Mouse (Mus musculus): ENCODE data around the gene Alg9.
A peak's percentile ranks its signal among the peaks of the same experiment; 100 is the strongest.

Alg9 gene

DNA sequence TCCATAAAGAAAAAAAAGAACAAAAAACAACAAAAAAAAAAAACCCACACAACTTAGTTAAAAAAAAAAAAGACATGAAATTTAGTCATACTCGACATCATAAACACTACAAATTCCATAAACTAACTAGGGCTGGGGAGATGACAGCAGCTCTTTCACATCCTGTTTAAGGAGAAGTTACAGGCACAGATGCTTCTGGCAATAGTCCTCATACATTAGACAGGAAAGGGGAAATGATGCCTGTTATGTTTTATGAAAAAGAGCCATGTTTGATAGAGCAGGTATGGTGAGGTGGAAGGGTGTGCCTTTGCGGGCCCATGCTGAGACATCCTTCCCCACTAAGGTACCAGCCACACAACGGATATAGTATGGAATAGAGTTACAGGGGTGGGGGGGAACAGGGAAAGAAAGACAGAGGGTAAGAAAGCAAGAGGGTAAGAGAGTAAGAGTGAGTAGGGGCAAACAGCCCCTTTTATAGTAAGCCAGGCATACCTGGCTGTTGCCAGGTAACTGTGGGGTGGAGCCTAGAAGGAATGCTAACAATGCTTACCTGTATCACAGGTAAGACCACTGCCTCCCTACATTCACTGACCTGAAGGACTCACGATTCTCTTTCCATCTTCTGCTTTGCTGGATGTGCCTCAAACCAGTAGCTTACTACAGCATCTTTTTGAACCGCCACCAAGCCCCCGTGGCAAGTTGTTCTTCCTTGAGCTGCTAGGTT is 13.1 kb upstream of the Alg9 start:
- no peak for DNase-seq

DNA sequence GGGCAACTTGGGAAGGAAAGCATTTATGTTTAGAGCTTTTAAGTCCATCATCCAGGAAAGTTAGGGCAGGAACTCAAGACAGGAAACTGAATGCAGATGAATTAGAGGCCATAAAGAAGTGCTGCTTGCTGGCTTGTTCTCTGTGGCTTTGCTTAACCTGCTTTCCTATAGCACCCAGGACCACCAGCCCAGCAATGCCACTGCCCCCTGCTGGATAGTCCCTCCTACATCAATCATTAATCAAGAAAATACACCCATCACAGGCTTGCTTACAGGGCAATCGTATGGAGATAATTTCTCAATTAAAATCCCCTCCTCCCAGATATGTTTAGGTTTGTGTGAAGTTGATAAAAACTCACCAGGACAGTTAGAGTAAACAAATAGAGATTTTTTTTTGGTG is 11.5 kb upstream of the Alg9 start:
- no peak for DNase-seq

DNA sequence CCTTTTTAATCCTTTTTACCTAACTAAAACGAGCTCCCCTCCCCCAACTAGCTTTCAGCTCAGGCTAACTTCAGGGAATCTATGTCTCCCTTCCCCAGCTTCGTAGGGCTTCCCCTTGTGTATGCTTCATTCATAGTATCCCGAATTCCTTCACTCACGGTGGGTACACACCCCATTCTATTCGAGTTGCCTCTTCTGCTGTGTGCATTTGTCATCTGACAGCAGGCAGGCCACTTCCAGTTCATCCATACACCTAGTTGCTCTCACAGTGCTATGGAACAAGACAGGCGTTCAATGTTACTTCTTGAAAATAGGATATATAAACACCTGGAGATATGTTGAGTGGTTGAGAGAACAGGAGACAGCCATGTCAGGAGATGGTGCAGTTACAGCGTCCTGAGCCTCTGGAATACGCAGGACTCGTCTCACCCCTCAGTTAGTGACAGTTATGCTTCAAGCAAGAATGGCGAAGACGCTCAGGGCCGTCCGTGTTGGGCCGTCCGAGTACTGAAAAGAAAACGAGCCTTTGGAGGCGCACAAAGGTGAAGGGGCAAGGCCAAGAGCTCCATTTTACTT is 7.2 kb upstream of the Alg9 start:
- no peak for DNase-seq

DNA sequence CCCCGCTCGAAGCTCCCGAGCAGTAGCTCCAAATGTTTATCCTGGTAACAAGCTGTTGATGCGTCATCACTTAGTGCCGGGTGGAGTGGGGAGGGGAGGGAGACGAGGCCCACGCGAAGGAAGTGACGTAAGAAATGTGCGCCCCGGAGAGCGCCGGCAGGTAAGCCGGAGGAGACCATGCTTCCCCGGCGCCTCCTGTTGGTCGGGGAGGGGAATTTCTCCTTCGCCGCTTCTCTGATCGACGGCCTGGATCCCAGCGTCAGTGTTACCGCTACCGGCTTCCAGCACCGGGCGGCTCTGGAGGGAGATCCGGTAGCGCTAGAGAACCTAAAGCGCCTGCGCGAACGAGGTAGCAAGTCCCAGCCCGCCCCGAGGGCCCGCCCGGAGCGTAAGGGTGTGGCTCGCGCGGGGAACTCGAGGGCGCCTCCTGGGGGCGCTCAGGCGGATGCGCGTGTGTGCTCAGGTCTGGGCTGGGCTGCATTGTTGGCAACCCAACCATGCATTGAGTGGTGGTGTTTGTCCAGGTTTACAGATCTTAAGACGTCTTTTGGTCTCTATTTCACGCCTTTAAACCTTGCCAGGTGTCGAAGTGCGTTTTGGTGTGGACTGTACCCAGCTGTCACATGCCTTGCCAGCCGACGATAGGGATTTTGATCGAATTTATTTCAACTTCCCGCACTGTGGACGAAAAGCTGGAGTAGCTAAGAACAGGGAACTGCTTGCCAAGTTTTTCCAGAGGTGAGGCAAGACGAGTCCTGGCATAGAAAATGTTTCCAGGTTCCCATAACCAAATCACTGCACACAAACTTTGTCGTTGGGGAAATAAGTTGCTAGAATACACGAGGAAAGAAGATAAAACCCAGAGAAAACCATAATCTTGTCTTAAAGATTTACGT is 6.5 kb upstream of the Alg9 start, which contains the start of gene Fdxacb1:
Fdxacb1 (plus strand) TSS at position 130 of the 896 bp plus-strand sequence.
- peak; percentile 98 to 99 for DNase-seq

DNA sequence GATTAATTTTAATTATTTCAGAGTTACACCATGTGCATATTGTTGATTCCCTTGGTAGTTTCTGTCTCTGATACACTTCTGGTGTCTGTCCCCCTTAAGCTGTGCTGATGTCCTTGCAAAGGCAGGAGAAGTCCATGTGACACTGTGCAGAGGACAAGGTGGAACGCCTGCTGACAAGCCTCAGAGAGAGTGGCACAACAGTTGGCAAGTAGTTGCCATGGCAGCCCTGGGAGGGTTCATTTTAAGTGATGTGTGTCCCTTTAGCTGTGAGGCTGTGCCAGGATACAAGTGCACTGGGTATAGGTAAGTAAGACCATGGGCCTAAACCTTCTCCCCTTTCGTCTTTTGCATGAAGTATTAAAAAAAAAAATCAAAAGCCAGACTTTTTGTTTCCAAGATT is 4.8 kb upstream of the Alg9 start:
- no peak for DNase-seq

DNA sequence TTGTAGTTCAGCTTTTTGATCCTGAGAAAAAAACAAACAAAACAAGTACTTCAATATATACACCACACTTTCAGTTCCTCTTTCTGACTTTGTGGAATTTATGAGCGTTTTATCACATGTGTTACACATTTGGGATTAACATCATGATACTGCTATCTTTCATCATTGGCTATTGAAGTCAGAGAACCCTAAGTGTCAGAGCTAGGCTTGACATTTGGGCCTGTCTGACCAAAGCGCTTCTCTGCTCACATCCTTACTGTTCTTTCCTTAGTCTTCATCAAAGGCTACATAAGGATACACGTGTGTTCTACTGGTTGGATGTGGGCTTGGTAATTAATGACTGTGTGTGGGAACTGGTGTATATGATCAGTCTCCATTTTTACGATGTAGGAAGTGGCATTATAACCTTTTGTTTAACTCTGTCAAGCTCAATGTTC is 775 bp upstream of the Alg9 start:
- no peak for DNase-seq

DNA sequence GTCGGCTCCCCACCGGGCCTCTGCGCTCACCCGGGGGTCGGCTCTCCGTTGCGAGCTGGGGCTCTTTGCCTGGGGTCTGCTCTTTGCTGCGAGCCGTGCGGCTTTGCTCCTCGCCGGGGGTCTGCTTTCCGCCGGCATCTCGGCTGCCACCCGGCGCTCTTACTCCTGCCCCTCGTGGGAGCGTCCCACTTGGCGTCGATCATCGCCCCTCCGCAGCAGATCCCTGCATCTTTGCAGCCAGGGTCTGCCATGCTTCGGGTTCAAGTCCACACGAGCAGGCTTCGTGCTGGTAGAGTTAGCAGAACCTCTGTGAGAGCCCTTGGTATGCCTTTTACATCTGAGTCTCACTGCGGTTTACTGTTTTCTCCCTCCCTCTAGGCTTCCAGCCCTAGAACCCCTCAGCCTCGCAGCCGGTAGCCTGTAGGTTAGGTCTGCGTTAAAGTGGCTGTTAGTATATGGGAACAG is 875 bp downstream of the Alg9 start:
- peak in 1 of 2 experiments; percentile 16 for DNase-seq

DNA sequence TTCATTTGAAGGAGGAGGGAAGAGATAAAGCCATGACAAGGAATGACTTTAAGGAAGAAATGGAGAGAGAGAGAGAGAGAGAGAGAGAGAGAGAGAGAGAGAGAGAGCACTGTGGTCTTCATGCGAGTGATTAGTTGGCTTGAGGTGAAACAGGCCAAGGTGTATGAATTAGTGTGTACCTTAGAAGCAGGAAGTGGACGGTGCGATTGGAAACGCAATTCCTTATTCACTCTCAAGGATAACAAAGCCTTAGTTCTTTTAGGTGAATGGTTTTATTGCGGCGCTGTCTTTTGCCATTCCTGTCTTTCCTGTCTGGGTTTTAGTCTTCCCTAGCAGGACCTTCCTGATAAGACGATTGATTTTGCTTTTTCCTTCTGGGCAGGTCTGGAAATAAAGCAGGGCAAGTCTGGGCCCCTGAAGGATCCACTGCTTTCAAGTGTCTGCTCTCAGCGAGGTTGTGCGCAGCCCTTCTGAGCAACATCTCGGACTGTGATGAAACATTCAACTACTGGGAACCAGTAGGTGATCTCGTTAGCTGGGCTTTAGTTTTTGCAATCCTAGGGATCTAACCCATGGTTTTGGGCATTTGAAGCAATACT is 1.4 kb downstream of the Alg9 start:
- DNase-seq: no peak

DNA sequence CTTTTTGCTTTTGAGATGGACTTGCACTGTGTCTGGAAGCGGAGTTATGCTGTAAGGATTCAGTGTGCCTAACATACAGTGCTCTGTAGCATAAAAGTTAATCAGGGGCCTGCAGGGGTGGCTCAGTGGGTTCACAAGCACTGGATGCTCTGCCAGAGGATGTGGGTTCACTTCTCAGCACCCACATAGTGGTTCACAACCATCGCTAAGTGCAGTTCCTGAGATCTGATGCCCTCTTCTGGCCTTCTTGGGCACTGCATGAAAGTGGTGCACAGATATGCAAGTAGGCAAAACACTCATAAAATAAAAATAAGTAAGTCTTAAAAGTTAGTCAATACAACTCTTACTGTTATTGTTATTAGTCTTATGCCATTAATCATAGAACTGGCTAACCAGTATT is 7.3 kb downstream of the Alg9 start:
- peak; percentile 19 to 24 for DNase-seq

DNA sequence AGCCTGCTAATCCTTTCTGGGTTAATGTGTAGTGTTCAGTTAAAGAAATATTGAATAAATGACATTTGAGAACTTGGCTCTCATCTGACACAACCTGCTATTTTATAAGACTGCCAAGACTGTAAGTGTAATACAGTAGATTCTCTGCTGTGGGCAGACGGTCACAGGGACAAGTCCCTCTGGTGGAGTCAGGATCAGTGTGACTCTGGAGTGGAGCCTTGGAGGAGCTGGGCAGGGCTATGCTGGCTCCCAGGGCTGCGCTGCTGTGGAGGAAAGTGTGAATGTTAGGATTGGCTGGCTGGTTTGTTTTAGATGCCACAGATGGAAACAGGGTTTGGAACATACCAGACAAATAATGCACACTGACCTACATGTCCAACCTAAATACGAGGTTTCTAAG is 20.4 kb downstream of the Alg9 start:
- DNase-seq: no peak

DNA sequence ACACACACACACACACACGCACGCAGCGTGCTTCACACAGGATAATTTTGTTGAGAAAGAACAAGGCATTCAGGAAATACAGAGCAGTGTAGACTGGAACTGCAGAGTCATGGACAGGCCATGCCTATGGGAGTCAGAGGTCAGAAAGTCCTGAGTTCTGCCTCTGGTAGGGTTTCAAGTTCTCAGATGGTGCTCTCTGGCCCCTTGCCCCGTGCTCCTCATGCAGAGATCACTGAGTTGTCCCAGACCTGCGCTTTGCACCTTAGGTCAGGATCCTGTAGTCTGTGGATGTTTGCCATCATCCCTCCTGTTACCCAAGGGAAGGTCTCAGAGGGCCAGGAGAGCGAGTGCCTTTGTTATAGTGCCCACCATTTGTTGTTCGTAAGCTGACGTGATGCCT is 22.0 kb downstream of the Alg9 start:
- DNase-seq: no peak

DNA sequence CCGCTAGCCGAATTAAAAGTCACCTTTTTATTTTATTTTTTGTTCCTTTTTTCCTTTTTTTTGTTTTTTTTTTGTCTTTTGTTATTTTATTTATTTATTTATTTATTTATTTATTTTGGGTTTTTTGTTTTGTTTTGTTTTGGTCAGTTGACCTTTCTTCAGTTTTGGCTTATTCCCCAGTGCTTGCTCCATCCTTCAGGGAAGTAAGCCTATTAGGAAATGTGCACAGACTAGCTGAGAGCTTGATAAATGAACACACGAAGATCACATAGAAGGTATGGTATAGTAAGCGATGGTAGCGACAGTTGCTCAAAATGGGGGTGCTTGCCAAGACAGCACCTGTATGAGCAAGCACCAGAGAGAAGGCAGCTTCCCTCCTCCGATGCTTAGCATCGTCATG is 22.8 kb downstream of the Alg9 start:
- DNase-seq: no peak

DNA sequence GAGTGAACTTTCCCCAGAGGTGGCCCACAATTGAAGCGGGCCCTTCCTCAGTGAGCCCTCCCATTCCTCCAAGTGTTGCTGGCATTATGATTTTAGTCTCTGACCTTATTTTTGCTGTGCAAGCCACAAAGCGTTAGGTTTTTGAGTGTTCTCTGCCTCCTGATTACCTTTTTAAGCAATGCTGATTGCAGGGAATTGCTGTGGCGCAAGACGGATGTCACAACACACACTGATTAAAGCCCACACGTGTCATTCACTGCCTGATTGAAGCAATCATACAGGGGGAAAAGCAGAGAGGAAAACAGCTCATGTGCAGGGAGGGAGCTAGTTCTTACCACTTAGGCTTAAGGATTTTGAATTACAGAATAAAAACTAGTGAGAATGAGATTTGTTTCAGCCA is 23.5 kb downstream of the Alg9 start:
- DNase-seq: no peak

DNA sequence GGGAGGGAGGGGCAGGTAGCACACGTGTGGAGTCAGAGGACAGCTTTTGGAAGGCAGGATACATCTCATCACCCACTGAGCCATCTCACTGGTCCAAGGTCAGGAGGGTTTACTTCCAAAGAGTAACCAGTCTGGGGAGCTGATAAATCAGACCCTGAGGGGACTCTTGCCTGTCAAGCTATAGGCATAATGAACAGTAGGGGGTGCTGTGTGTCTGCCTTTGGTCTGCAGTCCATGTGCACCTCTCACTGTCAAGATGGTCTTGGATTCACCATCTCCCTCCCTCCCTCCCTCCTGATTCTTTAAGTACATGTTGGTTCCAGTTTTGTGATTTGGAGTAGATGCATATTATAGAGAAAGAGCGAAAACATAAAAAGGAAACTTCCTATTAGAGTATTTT is 26.2 kb downstream of the Alg9 start:
- peak; percentile 23 to 25 for DNase-seq

DNA sequence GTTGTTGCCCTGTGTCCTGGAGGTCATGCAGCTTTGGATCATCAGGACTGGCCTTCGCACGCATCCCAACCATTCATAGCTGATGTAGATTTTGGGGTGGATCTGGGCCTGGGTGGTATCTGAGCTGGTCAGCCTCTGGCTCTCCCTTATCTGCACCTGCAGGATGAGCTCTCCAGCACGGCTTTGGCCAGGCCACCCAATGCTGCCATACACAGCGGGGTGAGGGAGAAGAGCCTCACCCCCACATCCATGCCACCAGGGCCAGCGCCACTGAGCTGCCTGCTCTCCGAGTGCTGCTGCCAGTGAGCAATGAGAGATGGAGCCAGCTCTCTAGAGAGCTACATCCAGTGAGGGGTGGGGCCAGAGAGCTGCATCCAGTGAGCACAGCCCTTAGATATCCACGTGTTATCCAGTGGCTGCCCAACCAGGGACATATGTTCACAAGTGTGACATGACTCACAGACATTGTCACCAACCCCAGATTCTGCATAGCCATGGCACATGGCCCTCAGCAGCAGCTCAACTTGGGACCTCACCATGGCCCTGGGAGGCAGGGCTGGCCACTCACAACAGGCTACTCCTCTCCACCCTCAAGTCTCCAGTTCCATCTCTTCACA is 28.3 kb downstream of the Alg9 start:
- DNase-seq: no peak

DNA sequence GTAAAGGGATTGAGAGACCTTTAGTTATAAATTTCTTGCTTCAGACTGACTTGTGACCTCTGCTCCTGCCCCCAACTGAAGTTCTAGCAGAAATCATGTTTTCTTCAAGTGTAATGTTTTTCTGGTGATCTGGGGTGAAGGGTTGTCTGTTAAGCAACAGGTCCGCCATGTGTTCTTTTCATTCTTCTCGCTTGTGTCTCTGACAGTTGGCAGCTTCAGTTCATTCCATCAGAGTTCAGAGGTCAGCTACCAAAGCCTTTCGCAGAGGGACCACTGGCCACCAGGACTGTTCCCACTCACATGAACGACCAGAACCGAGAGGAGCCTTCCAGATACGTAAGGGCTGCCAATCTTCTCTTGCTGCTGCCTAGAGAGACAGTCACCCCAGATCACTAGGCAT is 33.7 kb downstream of the Alg9 start:
- DNase-seq: no peak

DNA sequence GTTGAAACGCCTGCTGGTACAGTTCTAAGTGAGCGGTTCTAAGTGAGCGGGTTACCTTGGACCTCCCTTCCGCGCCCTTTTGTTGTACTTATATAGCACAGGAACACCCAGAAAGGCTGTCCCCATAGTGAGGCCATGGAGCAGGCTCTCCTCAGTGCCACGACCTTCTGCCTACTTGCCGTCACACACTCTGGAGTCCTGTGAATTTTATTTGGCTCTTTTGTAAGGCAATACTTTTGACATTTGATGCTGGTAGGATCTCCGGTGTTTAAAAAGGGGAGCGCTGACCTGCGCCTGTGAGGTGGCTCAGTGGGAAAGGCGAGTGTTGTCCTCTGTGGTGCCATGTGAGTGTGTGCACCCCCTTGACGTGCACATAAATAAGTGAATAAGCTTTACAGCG is 34.3 kb downstream of the Alg9 start:
- DNase-seq: no peak

DNA sequence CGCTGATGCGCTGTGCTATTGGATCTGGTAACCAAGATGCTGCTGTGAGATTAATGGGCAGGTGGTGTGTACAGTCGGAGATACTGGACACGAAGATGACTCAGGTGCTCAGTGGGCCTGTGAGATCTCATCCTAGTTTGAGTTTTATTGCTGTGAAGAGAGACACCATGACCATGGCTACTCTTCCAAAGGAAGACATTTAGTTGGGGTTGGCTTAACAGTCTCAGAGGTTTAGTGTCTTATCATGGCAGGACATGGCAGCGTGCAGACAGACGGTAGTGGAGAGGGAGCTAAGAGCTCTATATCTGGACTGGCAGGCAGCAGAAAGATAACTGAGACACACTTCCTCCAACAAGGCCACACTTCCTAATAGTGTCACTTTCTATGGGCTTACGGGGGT is 36.4 kb downstream of the Alg9 start:
- no peak for DNase-seq

DNA sequence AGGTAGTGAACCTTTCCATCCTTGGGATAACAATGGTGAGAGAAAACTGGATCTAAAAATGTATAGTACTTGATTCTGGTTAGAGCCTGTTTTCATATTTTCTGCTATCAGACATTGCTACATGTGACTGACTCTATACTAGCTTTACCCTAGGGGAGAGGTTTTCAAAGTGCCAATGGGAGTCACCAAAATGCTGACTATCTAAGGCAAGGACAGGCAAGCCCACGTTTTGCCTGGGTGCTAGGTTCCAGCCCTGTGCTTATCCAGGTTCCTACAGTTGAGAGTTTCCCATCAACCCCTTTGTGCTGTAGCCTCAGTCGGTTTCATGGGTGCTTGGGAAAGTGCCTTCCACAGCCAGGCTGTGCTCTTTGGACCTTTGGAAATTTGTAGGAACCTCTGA is 36.9 kb downstream of the Alg9 start:
- no peak for DNase-seq

DNA sequence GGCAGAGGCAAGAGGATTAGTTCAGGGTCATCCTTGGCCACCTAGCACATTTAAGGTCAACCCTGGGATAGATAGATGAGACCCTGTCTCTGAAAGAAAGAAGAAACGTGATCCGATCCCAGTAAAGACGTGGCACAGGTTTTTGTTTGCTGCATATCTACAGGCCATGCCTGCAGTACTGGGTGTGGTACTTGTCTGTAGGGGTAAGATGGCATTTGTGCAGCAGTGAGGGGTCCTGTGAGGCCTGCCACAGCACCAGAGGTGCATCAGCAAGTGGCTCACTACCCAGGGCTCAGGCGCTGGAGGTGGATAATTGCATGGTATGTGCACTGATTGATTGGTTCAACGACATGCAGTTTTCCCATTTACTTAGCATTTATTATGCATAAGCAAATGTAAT is 39.0 kb downstream of the Alg9 start:
- no peak for DNase-seq

DNA sequence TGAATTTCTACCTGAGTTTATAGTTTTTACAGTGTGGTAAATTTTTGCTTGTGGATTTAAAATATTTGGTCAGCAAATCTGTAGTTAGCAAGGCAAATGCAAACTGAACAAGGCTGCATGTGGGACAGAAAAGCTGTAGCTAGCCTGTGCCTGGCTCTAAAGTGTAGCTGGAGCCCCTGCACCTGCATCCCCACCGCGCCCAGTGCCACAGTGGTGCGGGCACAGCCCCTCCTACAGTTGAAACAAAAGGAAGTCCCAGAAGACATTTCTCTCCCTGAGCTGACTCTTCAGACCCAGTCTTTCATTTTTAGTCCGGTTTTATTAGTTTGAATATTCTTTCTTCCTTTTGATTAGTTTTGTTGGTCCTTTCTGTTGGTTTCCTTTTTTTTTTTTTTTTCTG is 40.8 kb downstream of the Alg9 start:
- DNase-seq: no peak

DNA sequence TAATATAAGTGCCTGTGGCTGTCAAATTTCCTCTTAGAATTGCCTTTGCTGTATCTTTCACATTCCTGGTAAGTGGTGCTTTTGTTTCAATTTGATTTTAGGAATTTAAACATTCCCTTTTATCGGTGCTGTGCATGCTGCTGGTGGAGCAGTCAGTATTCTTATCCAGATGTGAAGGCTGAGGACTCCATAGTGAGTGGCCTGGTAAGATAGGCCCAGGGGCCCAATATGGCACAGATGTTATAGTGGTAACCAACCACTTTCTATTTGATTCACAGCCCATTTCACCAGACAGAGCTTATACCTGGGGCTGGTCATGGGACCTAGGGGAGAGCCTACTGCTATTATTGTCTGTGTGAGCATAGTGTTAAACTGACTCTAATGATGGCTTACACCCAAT is 41.7 kb downstream of the Alg9 start:
- DNase-seq: no peak

DNA sequence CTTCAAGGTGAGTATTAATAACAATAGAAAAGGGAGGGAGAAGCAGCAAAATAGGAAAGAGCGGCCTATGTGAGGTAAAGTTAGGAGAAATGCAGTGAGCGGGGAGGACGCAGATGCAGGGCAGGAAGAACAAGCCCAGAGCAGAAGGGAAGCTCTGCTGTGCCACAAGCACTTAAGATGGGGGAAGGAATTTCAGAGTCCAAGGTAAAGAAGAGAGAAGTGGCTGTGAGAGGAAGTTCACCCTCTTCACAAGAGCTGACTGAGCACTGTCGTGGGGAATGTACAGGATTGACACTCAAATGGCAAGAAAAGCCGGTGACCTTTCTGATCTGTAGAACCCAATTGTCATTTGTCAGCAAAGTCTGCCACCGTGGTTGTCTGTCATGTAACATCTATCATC is 43.2 kb downstream of the Alg9 start:
- no peak for DNase-seq
